Mouse (Mus musculus) Patski (cell line): Measurements from ENCODE around the gene Magi1. TPM values are rescaled to one million over a fixed set of nuclear protein-coding genes. Genes with fewer than 3 reads are reported as not detected.

Source experiments
- ATAC-seq: fragments of 100-300 bp; one replicate; pipeline ENCODE4 v1.8.0; 2021
- CTCF ChIA-PET: fragments of 350-600 bp; sonication (Branson Sonifier 250); formaldehyde crosslinking; loops from one replicate; lab custom pipeline; 2022; ENCODE audit warnings: inconsistent platforms; lab: Charles Lee
- POLR2A ChIA-PET: fragments of 350-600 bp; sonication (Branson Sonifier 250); formaldehyde crosslinking; loops from one replicate; lab custom pipeline; 2022; ENCODE audit warnings: antibody characterized with exemption, inconsistent platforms; lab: Charles Lee
- DNase-seq: peaks from one replicate; pipeline ENCODE4 v3.0.0-alpha.2; 2011; ENCODE audit warnings: low read depth, low spot score
- H3K27me3 ChIP-seq: fragments of 371-371 bp; one replicate; pipeline ENCODE4 v1.5.1; 2021
- CTCF ChIP-seq: fragments of 100-300 bp; IDR thresholded peaks from one replicate; pipeline ENCODE4 v1.5.1; 2021
- in situ Hi-C: fragments of 300-500 bp; cut with MboI; formaldehyde crosslinking; loops from 3 replicates; pipeline ENCODE4 v1.11.1; 2018; ENCODE audit warnings: low pct_unique_long_range_greater_than_20kb, mixed read lengths
- polyA plus RNA-seq: library from polyadenylated mRNA; unstranded; gene quantifications from one replicate; pipeline ENCODE4 v1.2.3, GENCODE M21; 2021

The Magi1 gene
- polyA plus RNA-seq, 1 experiment from 2014 or later = 24.3 TPM

- POLR2A ChIA-PET = no interaction called here
- in situ Hi-C loops = loop anchor here (25.0 kb wide), 1 partner anchor 1196 kb away; no protein-coding TSS in a partner anchor
- no peak for TF ChIP-seq CTCF
Measured at GRCm38 (mm10) chr6:93983551-93983950, 300.2 kb downstream of the Magi1 start.

DNA sequence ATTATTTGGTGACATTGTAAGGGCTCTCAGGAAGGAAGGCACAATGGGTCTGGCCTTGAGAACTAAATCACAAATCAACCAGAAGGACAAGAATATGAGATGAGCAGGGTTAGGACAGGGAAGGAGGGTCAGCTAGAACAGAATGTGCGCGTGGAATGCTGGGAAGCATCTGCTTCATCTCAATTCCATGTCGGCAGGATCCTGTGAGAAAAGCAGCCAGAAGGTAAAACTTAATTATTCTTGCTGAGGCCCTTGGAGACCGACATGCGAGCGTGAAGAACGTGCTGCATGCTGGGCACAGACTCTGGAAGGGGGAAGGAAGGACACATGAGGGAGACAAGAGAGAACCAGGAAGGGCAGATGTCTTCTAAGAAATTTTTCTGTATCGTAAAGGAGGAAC, 302.5 kb downstream of the Magi1 start:
- ATAC-seq (no peak), DNase-seq (no peak)
- POLR2A ChIA-PET = no interaction called here
- no peaks in the 10 kb centered on the region for H3K27me3 ChIP-seq
- TF ChIP-seq CTCF = no peak
- in situ Hi-C loops = loop anchor here (25.0 kb wide), 1 partner anchor 1194 kb away; no protein-coding TSS in a partner anchor
- CTCF ChIA-PET = no interaction called here

More at GRCm38 (mm10) chr6:93983551-93983950, 300.2 kb downstream of the Magi1 start:
- CTCF ChIA-PET = no interaction called here
- no peaks in the 10 kb centered on the region for H3K27me3 ChIP-seq
- no peak for ATAC-seq
- DNase-seq = no peak

DNA sequence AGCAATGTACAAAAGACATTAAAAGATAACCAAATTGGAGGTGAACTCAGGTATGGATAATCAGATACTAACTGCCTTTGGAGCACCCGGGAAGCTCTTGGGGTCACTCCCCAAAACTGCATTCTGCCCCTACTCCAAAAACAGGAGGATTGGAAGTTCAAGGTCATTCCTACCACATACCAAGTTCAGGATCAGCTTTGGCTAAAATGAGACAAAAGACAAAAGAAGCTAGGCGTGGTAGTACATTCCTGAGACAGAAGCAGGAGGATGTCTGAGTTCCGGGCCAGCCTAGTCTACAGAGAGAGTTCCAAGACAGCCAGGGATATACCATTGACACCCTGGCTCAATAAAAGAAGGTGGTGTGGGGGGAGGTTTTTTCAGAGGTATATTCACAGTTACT, 304.5 kb downstream of the Magi1 start:
- H3K27me3 ChIP-seq = no peaks in the 10 kb centered on the region
- TF ChIP-seq CTCF = no peak
- POLR2A ChIA-PET = interaction anchor here (0.6 kb wide), 1 partner anchor 9 kb away, joined by 3 read pairs; no protein-coding TSS in a partner anchor
- ATAC-seq (no peak), DNase-seq (no peak)
- CTCF ChIA-PET = interaction anchor here (1.5 kb wide), 1 partner anchor 11 kb away, joined by 4 read pairs; no protein-coding TSS in a partner anchor
- in situ Hi-C loops = loop anchor here (25.0 kb wide), 1 partner anchor 1192 kb away; no protein-coding TSS in a partner anchor

GRCm38 (mm10) chr6:93968721-93969120, 315.0 kb downstream of the Magi1 start:
- ChIA-PET CTCF (interaction anchor here (1.5 kb wide), 1 partner anchor 10 kb away, joined by 4 read pairs; no protein-coding TSS in a partner anchor), POLR2A (no interaction called here)
- ATAC-seq (no peak), DNase-seq (no peak)
- TF ChIP-seq CTCF = no peak
- in situ Hi-C loops = no loop called here
- no peaks in the 10 kb centered on the region for H3K27me3 ChIP-seq

- in situ Hi-C loops = no loop called here
- POLR2A ChIA-PET = no interaction called here
- DNase-seq (no peak), ATAC-seq (no peak)
- CTCF ChIA-PET = no interaction called here
- H3K27me3 ChIP-seq = no peaks in the 10 kb centered on the region
- no peak for TF ChIP-seq CTCF
Measured at GRCm38 (mm10) chr6:93962757-93963336, 320.9 kb downstream of the Magi1 start.

DNA sequence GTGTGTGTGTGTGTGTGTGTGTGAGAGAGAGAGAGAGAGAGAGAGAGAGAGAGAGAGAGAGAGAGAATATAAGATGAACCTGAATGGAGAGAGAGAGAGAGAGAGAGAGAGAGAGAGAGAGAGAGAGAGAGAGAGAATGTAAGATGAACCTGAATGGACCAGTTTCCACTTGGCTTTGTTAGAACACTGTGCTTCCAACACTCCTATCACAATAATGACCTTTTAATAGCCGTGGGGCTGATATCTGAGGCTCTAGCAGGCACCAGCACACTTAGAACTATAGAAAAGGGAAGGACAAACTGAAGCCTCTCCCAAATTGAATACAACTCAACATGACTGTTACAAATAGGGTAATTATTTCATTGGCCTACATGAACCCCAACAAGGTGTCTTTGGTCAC, 321.9 kb downstream of the Magi1 start:
- in situ Hi-C loops = no loop called here
- no peak for DNase-seq
- H3K27me3 ChIP-seq = no peaks in the 10 kb centered on the region
- POLR2A ChIA-PET = no interaction called here
- CTCF ChIA-PET = no interaction called here
- no peak for TF ChIP-seq CTCF
- no peak for ATAC-seq

GRCm38 (mm10) chr6:93957172-93957571, 326.5 kb downstream of the Magi1 start:
- ATAC-seq (no peak), DNase-seq (peak; percentile 13)
- H3K27me3 ChIP-seq = no peaks in the 10 kb centered on the region
- CTCF ChIA-PET = interaction anchor here (1.0 kb wide), 1 partner anchor 15 kb away, joined by 3 read pairs; no protein-coding TSS in a partner anchor
- TF ChIP-seq CTCF = no peak
- in situ Hi-C loops = no loop called here
- POLR2A ChIA-PET = no interaction called here

GRCm38 (mm10) chr6:93946612-93947011, 337.1 kb downstream of the Magi1 start:
- in situ Hi-C loops = no loop called here
- ATAC-seq (no peak), DNase-seq (no peak)
- H3K27me3 ChIP-seq = no peaks in the 10 kb centered on the region
- ChIA-PET CTCF (no interaction called here), POLR2A (no interaction called here)
- no peak for TF ChIP-seq CTCF

GRCm38 (mm10) chr6:93936359-93936758, 347.4 kb downstream of the Magi1 start:
- in situ Hi-C loops = no loop called here
- ATAC-seq (no peak), DNase-seq (no peak)
- H3K27me3 ChIP-seq = no peaks in the 10 kb centered on the region
- TF ChIP-seq CTCF = no peak
- ChIA-PET CTCF (no interaction called here), POLR2A (no interaction called here)

- TF ChIP-seq CTCF = no peak
- CTCF ChIA-PET = interaction anchor here (1.0 kb wide), 1 partner anchor 12 kb away, joined by 3 read pairs; no protein-coding TSS in a partner anchor
- in situ Hi-C loops = no loop called here
- ATAC-seq (peak; percentile 60), DNase-seq (no peak)
- POLR2A ChIA-PET = no interaction called here
- no peaks in the 10 kb centered on the region for H3K27me3 ChIP-seq
Measured at GRCm38 (mm10) chr6:93935793-93936192, 347.9 kb downstream of the Magi1 start.

GRCm38 (mm10) chr6:93934700-93935099, 349.0 kb downstream of the Magi1 start:
- in situ Hi-C loops = no loop called here
- no peak for ATAC-seq
- ChIA-PET POLR2A (no interaction called here), CTCF (no interaction called here)
- no peaks in the 10 kb centered on the region for H3K27me3 ChIP-seq
- no peak for TF ChIP-seq CTCF
- DNase-seq = no peak
